Mouse (Mus musculus): ENCODE data around the gene Mecom.

The Mecom gene

GRCm38 (mm10) chr3:30076522-30076921 is 471.3 kb downstream of the Mecom start:
- no peak for DNase-seq

GRCm38 (mm10) chr3:30071271-30071670 is 476.5 kb downstream of the Mecom start:
- DNase-seq: no peak

- no peak for DNase-seq
These were observed 481.3 kb downstream of the Mecom start for GRCm38 (mm10) chr3:30066519-30066918.

DNA sequence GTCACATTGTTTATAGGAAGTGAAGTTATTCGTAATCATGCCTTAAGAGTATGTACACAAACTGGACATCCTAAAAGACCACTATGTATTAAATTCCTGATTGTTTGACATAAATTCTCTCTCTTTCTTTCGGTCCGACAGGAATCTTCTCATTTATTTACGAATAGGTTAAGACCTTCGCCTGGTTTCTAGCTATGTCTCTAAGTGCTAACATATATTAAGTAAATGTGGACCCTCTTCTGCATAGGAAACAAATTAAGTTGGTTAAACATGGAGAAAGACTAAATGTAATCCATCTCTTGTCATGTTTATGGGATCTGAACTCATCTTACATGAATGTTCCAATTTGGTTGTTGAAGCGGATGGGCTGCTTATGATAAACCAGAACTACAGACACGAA is 487.8 kb downstream of the Mecom start:
- no peak for DNase-seq

DNA sequence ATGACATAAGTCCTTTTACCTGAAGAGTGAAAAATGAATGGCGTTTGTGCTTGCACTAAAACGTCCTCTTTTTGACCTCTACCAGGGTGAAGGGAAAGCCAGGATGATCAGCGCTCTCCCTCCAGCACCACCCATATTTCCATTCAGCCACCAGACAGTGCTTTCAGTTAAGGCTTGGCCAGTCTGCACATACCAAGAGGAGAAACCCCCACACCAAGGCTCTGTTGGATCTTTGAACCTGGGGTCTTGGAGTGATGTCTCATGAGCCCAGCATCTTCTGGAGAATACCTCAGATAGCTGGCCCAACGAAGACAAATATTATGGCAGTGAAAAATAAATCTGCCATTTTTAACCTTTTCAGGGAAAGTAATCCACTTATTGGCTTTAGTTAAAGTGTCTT is 488.2 kb downstream of the Mecom start:
- DNase-seq: no peak

DNA sequence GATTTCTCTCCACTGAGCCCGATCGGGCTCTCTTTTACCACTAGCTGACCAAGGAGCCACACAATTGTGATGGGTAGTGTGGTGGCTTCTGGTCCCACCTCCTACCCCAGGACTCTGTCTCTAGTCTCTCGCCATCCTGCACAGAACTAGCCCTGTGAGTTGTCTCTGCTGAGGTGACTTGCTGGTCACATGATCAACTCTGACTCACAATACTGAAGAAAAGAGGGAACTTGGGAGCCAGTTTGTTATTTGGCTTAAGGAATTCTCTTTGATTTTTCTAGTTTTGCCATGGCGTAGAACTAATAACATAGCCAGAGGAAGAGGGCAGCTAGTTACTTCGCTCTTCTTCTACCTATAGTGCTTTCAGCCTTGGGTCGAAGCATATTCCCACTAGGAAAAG is 496.5 kb downstream of the Mecom start:
- no peak for DNase-seq

DNA sequence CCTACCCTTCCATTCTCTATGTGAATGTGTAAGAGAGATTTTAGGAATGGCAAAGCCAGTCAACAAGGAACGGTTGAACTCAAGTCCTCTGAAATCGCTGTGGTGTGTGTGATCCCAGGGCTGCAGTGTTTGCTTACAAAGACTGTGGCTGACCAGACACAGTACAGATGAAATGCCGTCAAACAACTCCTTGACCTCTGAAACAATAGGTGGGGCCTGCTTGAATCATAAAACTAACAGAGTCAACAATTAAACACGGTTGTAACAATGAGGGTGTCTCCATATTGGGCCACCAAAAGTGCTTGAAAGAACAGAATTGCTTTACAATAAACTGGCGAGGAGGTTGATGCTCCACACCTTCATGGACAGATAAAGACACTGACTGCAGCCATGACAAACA is 497.0 kb downstream of the Mecom start:
- DNase-seq: no peak

DNA sequence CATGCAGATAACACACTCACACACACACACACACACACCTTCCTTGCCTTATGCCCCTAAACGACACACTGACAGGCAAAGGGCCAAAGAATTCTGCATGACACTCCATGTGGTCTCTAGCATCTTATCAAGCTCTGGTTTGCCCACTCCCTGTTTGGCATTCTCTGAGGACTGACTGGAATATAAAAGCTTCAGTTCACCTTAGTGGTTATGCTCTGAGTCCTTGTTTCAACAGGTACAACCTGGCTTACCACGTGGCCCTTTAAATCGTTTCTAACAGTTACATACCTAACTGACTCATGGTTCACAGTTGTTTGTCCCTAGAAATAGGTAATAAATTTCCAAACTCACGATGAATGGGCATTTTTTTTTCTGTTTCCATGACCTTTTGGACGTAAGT is 499.0 kb downstream of the Mecom start:
- no peak for DNase-seq

GRCm38 (mm10) chr3:30048157-30048556 is 499.7 kb downstream of the Mecom start:
- no peak for DNase-seq

DNA sequence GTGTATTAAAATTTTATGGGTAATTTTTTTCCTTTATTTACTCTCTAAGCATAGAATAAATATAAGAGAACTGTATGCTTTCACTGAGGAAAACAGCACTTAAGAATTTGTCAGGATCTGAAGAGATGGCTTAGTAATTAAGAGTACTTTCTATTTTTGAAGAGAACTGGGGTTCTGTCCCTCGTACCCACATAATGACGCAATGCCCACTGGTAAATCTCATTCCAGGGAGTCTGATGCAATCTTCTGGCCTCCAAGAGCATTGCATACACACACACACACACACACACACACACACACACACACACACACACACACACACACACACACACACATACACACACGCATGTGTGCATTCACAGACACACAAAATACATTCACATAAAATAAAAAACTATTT is 504.3 kb downstream of the Mecom start:
- DNase-seq: no peak

GRCm38 (mm10) chr3:30038545-30038944 is 509.3 kb downstream of the Mecom start:
- DNase-seq: no peak

DNA sequence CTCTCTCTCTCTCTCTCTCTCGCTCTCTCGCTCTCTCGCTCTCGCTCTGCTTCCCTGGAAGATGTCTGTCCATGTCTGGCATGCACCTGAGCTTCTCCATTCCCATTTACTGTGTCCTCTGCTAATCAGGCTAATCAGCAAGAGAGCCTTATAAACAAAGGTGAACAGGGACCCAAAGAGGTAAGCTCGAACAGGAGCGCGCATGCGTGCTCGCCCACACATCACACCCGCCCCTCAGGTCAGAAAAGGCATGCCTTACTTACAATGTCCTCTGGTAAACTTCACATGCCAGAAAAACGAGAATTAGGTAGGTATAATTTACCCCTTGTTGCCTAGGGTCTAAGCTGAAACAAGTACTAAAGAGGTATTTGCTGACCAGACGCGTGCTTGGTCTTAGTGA is 527.8 kb downstream of the Mecom start:
- no peak for DNase-seq

DNA sequence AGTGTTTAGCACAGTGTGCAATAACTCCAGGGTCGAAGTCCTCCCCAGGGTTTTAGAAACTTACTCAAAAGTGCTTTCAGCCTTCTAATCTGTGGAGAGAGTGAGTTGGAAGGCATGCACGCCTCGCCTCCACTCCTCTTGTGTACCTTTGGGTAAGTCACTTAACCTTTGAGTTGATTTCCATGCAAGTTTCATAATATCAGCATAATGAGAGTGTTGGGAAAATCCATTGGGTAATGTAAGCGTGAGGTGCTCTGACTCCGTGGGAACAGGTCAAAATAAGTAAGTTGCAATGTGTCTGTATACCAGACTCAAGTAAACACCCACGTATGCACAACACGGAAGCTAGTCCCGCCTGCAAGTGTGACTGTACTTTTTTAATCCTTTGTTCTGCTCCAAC is 528.4 kb downstream of the Mecom start:
- no peak for DNase-seq

- DNase-seq: no peak
These were observed 529.6 kb downstream of the Mecom start for GRCm38 (mm10) chr3:30018202-30018601.

GRCm38 (mm10) chr3:30016766-30017165 is 531.0 kb downstream of the Mecom start:
- DNase-seq: no peak

GRCm38 (mm10) chr3:30014962-30015660 is 532.7 kb downstream of the Mecom start:
- DNase-seq: peak; percentile 34

DNA sequence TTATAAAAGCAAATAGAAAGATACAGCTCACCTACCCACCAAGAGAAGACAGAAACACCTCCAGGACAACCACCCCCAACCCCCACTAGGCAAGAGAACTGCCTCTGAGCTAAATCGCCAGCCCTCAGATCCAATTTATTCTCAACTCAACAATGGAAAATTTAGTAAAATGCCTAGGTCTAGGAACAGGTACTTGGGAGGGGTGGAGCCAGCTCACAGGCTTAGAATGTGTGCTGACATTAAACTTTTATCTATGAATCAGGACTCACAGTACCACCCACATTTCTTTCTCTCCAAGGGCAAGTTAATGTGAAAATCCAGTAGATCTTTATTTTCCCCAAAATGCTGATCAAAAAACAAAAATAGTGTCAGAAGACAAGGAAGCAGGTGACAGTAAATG is 533.5 kb downstream of the Mecom start:
- DNase-seq: no peak

DNA sequence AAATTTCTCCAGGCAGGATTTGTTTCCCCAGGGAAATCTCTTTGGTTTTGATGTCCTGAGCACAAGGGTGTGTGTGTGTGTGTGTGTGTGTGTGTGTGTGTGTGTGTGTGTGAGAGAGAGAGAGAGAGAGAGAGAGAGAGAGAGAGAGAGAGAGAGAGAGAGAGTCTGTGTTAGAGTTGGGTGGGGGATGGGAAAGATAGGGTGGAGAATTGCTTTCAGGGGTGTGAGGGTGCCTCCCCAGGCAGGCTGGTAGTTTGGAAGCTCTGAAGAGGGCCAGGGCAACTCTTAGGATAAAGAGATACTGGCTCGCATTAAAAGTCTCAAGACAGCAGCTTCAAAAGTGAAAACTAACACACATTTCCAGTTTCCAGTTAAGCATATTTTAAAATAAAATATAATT is 534.4 kb downstream of the Mecom start:
- DNase-seq: no peak

GRCm38 (mm10) chr3:30012666-30013365 is 535.0 kb downstream of the Mecom start:
- no peak for DNase-seq

DNA sequence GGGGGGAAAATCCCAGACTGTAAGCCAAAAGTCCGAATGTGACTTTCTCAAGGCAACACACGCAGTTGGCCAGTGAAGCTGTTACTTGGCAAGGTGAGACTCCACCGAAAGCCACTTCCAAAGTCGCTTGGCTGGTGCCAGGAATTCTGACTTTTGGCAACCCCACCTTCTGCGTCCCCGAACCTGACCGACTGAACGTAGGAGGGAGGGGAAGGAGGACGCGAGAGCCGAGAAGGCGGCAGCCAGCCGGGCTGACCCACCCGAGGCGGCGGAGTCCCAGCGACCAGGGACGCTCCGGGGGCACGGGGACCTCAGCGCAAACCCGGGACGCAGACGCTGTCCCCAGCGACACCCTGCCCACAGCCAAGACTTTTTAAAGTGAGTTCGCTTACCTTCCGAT is 535.7 kb downstream of the Mecom start:
- DNase-seq: no peak

GRCm38 (mm10) chr3:30011712-30012111 is 536.1 kb downstream of the Mecom start:
- no peak for DNase-seq

DNA sequence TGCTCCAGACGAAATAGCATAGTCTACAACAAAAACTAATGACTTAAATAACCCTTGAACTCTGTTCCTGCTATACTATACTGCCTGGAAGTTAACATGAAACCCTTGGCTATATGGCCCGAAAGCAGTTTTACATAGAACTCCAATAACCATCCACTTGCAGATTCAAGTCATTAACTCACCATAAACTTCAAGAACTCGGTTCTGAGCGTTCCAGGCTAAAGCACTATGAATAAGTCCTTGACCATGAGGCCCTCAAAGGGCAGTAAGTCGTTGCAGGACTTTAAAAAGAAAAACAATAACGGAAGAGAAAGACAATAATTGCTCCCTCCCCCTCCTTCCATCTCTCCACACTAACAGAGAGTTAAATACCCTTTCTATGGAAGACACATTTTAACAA is 536.9 kb downstream of the Mecom start:
- DNase-seq: no peak

DNA sequence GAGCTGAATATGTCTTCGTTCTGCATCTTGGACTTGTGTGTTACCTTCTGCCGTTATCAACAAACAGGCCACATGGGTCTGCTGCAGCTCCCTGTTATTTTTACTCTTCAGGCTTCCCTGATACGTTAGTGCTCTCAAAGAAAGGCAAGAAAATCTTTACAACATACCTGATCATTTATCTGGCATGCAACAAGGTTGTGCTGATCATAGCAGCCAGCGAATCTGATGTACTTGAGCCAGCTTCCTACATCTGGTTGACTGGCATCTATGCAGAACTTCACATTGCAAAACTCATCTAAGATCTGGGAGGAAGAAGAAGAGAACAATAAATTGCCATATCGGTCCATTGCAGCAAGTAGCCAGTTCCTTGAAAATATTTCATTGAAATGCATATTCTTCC is 538.2 kb downstream of the Mecom start:
- DNase-seq: no peak

DNA sequence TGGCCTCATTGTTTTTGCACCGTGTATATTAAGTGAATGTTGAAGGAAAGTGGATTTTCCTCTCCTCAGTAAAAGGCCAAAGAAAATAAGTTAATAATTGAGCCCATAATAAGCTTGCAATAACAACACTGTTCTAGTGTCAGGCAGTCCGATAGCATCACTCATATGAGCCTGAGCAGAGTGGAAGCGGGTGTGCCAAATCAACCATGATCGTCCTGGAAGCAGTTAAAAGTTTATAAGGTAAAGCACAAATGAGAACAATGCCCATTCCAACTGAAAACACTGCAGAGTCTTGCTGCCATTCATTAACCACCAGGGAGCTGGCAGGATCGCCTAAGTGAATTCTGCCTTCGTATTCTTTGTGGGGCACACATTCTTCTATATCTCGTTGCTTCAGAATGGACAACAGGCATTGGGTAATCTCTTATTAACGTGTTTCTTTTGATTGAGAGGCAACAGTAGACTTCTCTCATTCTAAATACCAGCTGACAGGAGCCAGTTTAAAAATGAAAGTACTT is 542.9 kb downstream of the Mecom start:
- no peak for DNase-seq

- DNase-seq: no peak
These were observed 547.5 kb downstream of the Mecom start for GRCm38 (mm10) chr3:30000260-30000659.
